Mouse (Mus musculus): ENCODE data around the gene Fgfrl1. TPM values are rescaled to one million over a fixed set of nuclear protein-coding genes. Genes with fewer than 3 reads are reported as not detected.
"Not testable (repeated sequence)": the region's sequence is repeated elsewhere in the genome, so short reads cannot be mapped to it uniquely, and the experiment has no call there.

Fgfrl1 gene
- total RNA-seq, 2 experiments from 2014 or later: 16.6 to 16.9 TPM

DNA sequence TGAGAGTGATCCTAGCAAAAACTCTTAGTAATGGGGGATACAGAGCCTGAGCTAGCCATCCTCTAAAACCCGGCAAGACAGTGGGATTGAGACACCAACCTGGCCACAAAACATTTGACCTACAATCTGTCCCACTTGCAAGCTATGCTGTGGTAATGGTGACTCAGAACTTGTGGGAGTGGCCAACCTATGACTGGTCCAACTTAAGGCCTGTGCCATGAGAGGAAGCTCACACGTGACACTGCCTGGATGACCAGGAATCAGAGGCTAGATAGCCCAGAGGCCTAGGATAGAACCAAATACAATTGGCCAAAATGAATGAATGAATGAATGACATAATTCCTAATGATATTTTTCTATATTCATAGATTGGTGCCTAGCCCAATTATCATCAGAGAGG lies 49.7 kb downstream of the Fgfrl1 start:
- DNase-seq: no peak
- intact Hi-C loops (cut with DNase I): no loop called here

DNA sequence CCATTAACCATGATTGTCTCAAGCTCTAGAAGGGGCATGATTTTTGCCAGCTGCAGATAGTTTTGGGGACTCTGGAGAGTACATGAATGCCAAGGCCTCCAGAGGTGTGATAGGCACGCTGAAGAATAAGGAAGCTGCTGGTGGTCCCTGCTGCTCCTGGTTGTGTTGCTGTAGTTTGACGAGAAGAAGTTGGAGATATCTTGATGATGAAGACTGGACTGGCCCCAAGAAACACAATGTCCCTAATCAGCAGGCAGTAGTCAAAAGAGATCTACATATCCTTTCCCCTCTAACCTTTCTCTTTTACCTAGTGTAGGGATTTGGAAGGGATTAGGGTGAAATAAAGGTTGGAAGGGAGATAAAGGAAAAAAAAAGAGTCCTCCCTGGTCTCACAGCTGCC lies 50.4 kb downstream of the Fgfrl1 start:
- intact Hi-C loops (cut with DNase I): no loop called here
- no peak for DNase-seq

DNA sequence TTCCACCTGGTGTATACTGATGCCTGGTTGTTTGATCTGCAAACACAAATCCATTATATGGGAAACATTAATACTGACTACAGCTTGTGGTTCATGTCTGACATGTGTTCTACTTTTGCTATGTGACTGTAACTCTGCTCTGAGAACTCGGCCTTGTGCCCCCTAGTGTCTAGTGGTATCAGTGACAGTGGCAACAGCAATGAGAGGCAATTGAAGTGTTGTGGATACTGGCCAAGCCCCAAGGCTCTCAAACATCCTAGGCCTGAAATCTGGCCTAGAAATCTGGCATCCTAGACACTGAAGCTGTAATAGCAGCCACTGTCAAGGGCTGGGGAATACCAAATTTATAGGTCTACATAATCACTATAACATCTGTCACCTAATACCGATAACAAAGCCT lies 51.7 kb downstream of the Fgfrl1 start:
- DNase-seq: no peak
- intact Hi-C loops (cut with DNase I): no loop called here

DNA sequence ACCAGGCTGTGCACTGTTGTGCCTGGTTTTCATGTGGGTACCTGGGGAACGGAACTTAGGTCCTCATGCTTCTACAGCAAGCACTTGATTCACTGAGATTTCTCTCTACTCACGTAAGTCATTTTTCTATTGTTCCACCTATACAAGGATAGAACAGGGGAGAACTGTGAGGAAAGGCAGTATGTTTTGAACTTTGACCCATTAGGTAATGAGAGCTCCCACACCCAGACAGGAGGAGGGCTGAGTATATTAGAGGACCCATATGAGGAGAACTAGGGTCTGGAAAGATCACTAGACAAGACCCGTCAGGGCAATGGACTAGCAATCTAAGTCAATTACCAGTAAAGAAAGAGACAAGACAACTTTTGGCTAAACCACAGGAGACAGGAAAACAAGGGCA lies 52.4 kb downstream of the Fgfrl1 start:
- intact Hi-C loops (cut with DNase I): no loop called here
- DNase-seq: no peak

DNA sequence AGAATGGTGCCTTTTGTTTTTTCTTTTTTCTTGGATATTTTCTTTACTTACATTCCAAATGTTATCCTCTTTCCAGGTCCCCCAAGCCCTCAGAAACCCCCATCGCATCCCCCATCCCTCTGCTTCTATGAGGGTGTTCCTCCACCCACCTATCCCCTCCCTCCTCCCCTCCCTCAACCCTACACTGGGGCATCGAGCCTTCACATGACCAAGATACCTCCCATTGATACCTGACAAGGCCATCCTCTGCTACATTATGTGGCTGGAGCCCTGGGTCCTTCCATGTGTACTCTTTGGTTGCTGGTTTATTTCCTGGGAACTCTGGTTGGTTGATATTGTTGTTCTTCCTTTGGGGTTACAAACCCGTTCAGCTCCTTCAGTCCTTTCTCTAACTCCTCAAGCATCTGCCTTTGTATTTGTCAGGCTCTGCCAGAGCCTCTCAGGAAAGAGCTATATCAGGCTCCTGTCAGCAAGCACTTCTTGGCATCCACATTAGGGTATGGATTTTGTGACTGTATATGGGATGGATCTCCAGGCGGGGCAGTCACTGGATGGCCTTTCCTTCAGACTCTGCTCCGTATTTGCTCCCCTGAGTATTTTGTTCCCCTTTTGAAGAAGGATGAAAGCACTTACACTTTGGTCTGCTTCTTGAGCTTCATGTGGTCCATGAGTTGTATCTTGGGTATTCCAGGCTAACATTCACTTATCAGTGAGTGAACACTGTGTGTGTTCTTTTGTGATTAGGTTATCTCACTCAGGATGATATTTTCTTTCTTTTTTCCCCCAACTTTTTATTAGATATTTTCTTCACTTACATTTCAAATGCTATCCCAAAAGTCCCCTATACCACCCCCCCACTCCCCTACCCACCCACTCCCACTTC lies 58.4 kb downstream of the Fgfrl1 start:
- no peak for DNase-seq
- intact Hi-C loops (cut with DNase I): no loop called here

DNA sequence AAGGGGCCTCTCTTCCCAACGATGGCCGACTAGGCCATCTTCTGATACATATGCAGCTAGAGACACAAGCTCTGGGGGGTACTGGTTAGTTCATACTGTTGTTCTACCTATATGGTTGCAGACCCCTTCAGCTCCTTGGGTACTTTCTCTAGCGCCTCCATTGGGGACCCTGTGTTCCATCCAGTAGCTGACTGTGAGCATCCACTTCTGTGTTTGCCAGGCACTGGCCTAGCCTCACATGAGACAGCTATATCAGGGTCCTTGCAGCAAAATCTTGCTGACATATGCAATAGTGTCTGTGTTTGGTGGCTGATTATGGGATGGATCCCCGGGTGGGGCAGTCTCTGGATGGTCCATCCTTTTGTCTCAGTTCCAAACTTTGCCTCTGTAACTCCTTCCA lies 59.1 kb downstream of the Fgfrl1 start:
- intact Hi-C loops (cut with DNase I); DNase-seq: not testable (repeated sequence)

Other genes starting within 250 kb of the Fgfrl1 start
- 1 to 10 TPM; 1.1 to 1.4 TPM for gene Mfsd7a, start 243.5 kb upstream of the Fgfrl1 start, total RNA-seq (2021)
- gene Pcgf3, start 231.2 kb upstream of the Fgfrl1 start, total RNA-seq (2021): 10 to 100 TPM; 40.9 to 43.4 TPM
- gene Cplx1, start 142.4 kb upstream of the Fgfrl1 start, total RNA-seq (2021): under 1 TPM in 1 of 2 experiments, not detected in 1; 0.26 TPM
- gene Gak, start 62.6 kb upstream of the Fgfrl1 start, total RNA-seq (2021): 10 to 100 TPM; 27.5 to 31.3 TPM
- gene Tmem175, start 62.6 kb upstream of the Fgfrl1 start, total RNA-seq (2021): 10 to 100 TPM; 10.0 to 10.2 TPM
- 10 to 100 TPM; 16.7 to 16.9 TPM for gene Idua, start 32.1 kb upstream of the Fgfrl1 start, total RNA-seq (2021)
- gene Dgkq, start 22.7 kb upstream of the Fgfrl1 start, total RNA-seq (2021): 10 to 100 TPM; 12.5 to 12.8 TPM
- gene Slc26a1, start 16.8 kb upstream of the Fgfrl1 start, total RNA-seq (2021): not detected
- not detected for gene Rnf212, start 82.6 kb downstream of the Fgfrl1 start, total RNA-seq (2021)
- not detected for gene Tmed11, start 103.0 kb downstream of the Fgfrl1 start, total RNA-seq (2021)
- gene Vmn2r8, start 116.5 kb downstream of the Fgfrl1 start, total RNA-seq (2021): not detected
- gene Vmn2r9, start 160.2 kb downstream of the Fgfrl1 start, total RNA-seq (2021): not detected